Mouse (Mus musculus): ENCODE results near the gene Rtn4r. TPM values are rescaled to one million over a fixed set of nuclear protein-coding genes. Genes with fewer than 3 reads are reported as not detected.

The Rtn4r gene
- polyA plus RNA-seq, 1 experiment from 2014 or later = 13.4 TPM

GRCm38 (mm10) chr16:18144201-18144600 is 16.8 kb downstream of the Rtn4r start:
- 70% methylated on average over 8 of the region's 8 CpGs for WGBS
- Histone ChIP-seq H3K4me3 (replicated peaks) (no peak overlapping the region), H3K4me2 (replicated peaks) (no peak overlapping the region), H3K9me3 (no peaks in the 10 kb centered on the region), H3K36me3 (no peaks in the 10 kb centered on the region), H3K4me1 (replicated peaks) (peaks cover 53% of the 10 kb centered on the region), H3K27me3 (no peaks in the 10 kb centered on the region), H3K9ac (replicated peaks) (0 out of 2 replicates have a peak overlapping the region, but pooled peaks have one; percentile 7), H3K27ac (0 out of 2 replicates have a peak overlapping the region, but pooled peaks have one; percentile 21)
- ATAC-seq = no peak

- Histone ChIP-seq H3K9ac (replicated peaks) (no peak overlapping the region), H3K36me3 (no peaks in the 10 kb centered on the region), H3K4me3 (replicated peaks) (no peak overlapping the region), H3K4me2 (replicated peaks) (no peak overlapping the region), H3K9me3 (no peaks in the 10 kb centered on the region), H3K27me3 (no peaks in the 10 kb centered on the region), H3K4me1 (replicated peaks) (peaks cover 65% of the 10 kb centered on the region), H3K27ac (peak overlapping the region; percentile 30; the same call in 1 of the 2 replicates)
- ATAC-seq = no peak; the same call in 1 of the 2 replicates
- 69% methylated on average over 5 of the region's 6 CpGs for WGBS
These were observed 18.0 kb downstream of the Rtn4r start for GRCm38 (mm10) chr16:18145341-18145867.

- Histone ChIP-seq H3K4me3 (replicated peaks) (no peak overlapping the region), H3K9me3 (no peaks in the 10 kb centered on the region), H3K9ac (replicated peaks) (0 out of 2 replicates have a peak overlapping the region, but pooled peaks have one; percentile 7), H3K4me2 (replicated peaks) (peak overlapping the region; percentile 28), H3K36me3 (peaks cover 22% of the 10 kb centered on the region), H3K4me1 (replicated peaks) (peaks cover 81% of the 10 kb centered on the region), H3K27me3 (no peaks in the 10 kb centered on the region), H3K27ac (peak overlapping the region; percentile 81)
- WGBS = 2% methylated on average over 6 of the region's 6 CpGs
- ATAC-seq = peak; percentile 93
These were observed 20.9 kb downstream of the Rtn4r start for GRCm38 (mm10) chr16:18148208-18148876.

- H3K4me2 ChIP-seq (replicated peaks) = no peak overlapping the region
- peak overlapping the region; percentile 81 for H3K27ac ChIP-seq
- WGBS = 41% methylated on average over 6 of the region's 6 CpGs
- H3K4me1 ChIP-seq (replicated peaks) = peaks cover 85% of the 10 kb centered on the region
- no peaks in the 10 kb centered on the region for H3K27me3 ChIP-seq
- H3K36me3 ChIP-seq = peaks cover 25% of the 10 kb centered on the region
- no peak for ATAC-seq
- no peaks in the 10 kb centered on the region for H3K9me3 ChIP-seq
- H3K9ac ChIP-seq (replicated peaks) = 0 out of 2 replicates have a peak overlapping the region, but pooled peaks have one; percentile 23
- H3K4me3 ChIP-seq (replicated peaks) = no peak overlapping the region
These were observed 21.8 kb downstream of the Rtn4r start for GRCm38 (mm10) chr16:18149205-18149604.

- H3K9me3 ChIP-seq = no peaks in the 10 kb centered on the region
- WGBS = 95% methylated on average over 12 of the region's 12 CpGs
- H3K27ac ChIP-seq = no peak overlapping the region
- H3K9ac ChIP-seq (replicated peaks) = no peak overlapping the region
- no peaks in the 10 kb centered on the region for H3K27me3 ChIP-seq
- peaks cover 83% of the 10 kb centered on the region for H3K4me1 ChIP-seq (replicated peaks)
- no peak overlapping the region for H3K4me3 ChIP-seq (replicated peaks)
- peaks cover 25% of the 10 kb centered on the region for H3K36me3 ChIP-seq
- no peak for ATAC-seq
- H3K4me2 ChIP-seq (replicated peaks) = no peak overlapping the region
These were observed 24.7 kb downstream of the Rtn4r start for GRCm38 (mm10) chr16:18152189-18152588.

- Histone ChIP-seq H3K27ac (no peak overlapping the region), H3K4me1 (replicated peaks) (peaks cover 78% of the 10 kb centered on the region), H3K9ac (replicated peaks) (no peak overlapping the region), H3K4me2 (replicated peaks) (no peak overlapping the region), H3K4me3 (replicated peaks) (no peak overlapping the region), H3K27me3 (no peaks in the 10 kb centered on the region), H3K9me3 (no peaks in the 10 kb centered on the region), H3K36me3 (peaks cover 25% of the 10 kb centered on the region)
- 92% methylated on average over 9 of the region's 9 CpGs for WGBS
- ATAC-seq = no peak
These were observed 25.5 kb downstream of the Rtn4r start for GRCm38 (mm10) chr16:18152769-18153445.

GRCm38 (mm10) chr16:18154521-18155171 is 27.2 kb downstream of the Rtn4r start:
- WGBS = 45% methylated on average over 14 of the region's 14 CpGs
- Histone ChIP-seq H3K27me3 (no peaks in the 10 kb centered on the region), H3K9ac (replicated peaks) (no peak overlapping the region), H3K4me3 (replicated peaks) (no peak overlapping the region), H3K27ac (peak overlapping the region; percentile 65), H3K9me3 (no peaks in the 10 kb centered on the region), H3K4me2 (replicated peaks) (no peak overlapping the region), H3K4me1 (replicated peaks) (peaks cover 61% of the 10 kb centered on the region), H3K36me3 (peaks cover 25% of the 10 kb centered on the region)
- ATAC-seq = peak; percentile 39

- no peak overlapping the region for H3K4me3 ChIP-seq (replicated peaks)
- H3K27ac ChIP-seq = peak overlapping the region; percentile 75
- H3K4me1 ChIP-seq (replicated peaks) = peaks cover 60% of the 10 kb centered on the region
- H3K9ac ChIP-seq (replicated peaks) = no peak overlapping the region
- H3K9me3 ChIP-seq = no peaks in the 10 kb centered on the region
- ATAC-seq = no peak
- no peaks in the 10 kb centered on the region for H3K27me3 ChIP-seq
- 58% methylated on average over 12 of the region's 12 CpGs for WGBS
- H3K36me3 ChIP-seq = peaks cover 16% of the 10 kb centered on the region
- no peak overlapping the region for H3K4me2 ChIP-seq (replicated peaks)
These were observed 29.3 kb downstream of the Rtn4r start for GRCm38 (mm10) chr16:18156579-18157350.

GRCm38 (mm10) chr16:18159255-18159654 is 31.8 kb downstream of the Rtn4r start:
- peaks cover 62% of the 10 kb centered on the region for H3K4me1 ChIP-seq (replicated peaks)
- no peak overlapping the region for H3K9ac ChIP-seq (replicated peaks)
- ATAC-seq = no peak
- WGBS = 91% methylated on average over 6 of the region's 6 CpGs
- no peaks in the 10 kb centered on the region for H3K9me3 ChIP-seq
- H3K27me3 ChIP-seq = no peaks in the 10 kb centered on the region
- no peak overlapping the region for H3K4me3 ChIP-seq (replicated peaks)
- no peaks in the 10 kb centered on the region for H3K36me3 ChIP-seq
- H3K27ac ChIP-seq = no peak overlapping the region
- no peak overlapping the region for H3K4me2 ChIP-seq (replicated peaks)

- 83% methylated on average over 1 of the region's 1 CpGs for WGBS
- Histone ChIP-seq H3K27ac (no peak overlapping the region), H3K9ac (replicated peaks) (no peak overlapping the region), H3K27me3 (no peaks in the 10 kb centered on the region), H3K36me3 (no peaks in the 10 kb centered on the region), H3K9me3 (no peaks in the 10 kb centered on the region), H3K4me2 (replicated peaks) (no peak overlapping the region), H3K4me1 (replicated peaks) (peaks cover 62% of the 10 kb centered on the region), H3K4me3 (replicated peaks) (no peak overlapping the region)
- ATAC-seq = no peak
These were observed 32.3 kb downstream of the Rtn4r start for GRCm38 (mm10) chr16:18159778-18160177.

GRCm38 (mm10) chr16:18160514-18160913 is 33.1 kb downstream of the Rtn4r start:
- 61% methylated on average over 7 of the region's 7 CpGs for WGBS
- H3K27ac ChIP-seq = no peak overlapping the region
- ATAC-seq = peak; percentile 15; the same call in 1 of the 2 replicates

More at GRCm38 (mm10) chr16:18160514-18160913, 33.1 kb downstream of the Rtn4r start:
- Histone ChIP-seq H3K4me2 (replicated peaks) (no peak overlapping the region), H3K36me3 (no peaks in the 10 kb centered on the region), H3K9me3 (no peaks in the 10 kb centered on the region), H3K4me1 (replicated peaks) (peaks cover 62% of the 10 kb centered on the region), H3K27me3 (no peaks in the 10 kb centered on the region), H3K4me3 (replicated peaks) (no peak overlapping the region), H3K9ac (replicated peaks) (no peak overlapping the region; the same call in 1 of the 2 replicates)

Data from midbrain, embryonic 13.5 days (tissue).